Mouse (Mus musculus): ENCODE measurements around the gene Myom1. TPM values are rescaled to one million over a fixed set of nuclear protein-coding genes. Genes with fewer than 3 reads are reported as not detected.

Gene Myom1
- total RNA-seq, 1 experiment from 2014 or later, result 6.3 TPM

GRCm38 (mm10) chr17:71046856-71047255 lies 44.4 kb downstream of the Myom1 start:
- no peak for ATAC-seq (replicated peaks; ENCODE audit: low read depth, poor library complexity, severe bottlenecking)

- no peak for ATAC-seq (replicated peaks; ENCODE audit: low read depth, poor library complexity, severe bottlenecking)
These were observed 46.9 kb downstream of the Myom1 start for GRCm38 (mm10) chr17:71049292-71049691.

- peak; percentile 26; the same call in 1 of the 2 replicates for ATAC-seq (replicated peaks; ENCODE audit: low read depth, poor library complexity, severe bottlenecking)
These were observed 50.8 kb downstream of the Myom1 start for GRCm38 (mm10) chr17:71053134-71053708.

GRCm38 (mm10) chr17:71055203-71055894 lies 52.9 kb downstream of the Myom1 start:
- no peak for ATAC-seq (replicated peaks; ENCODE audit: low read depth, poor library complexity, severe bottlenecking)

- ATAC-seq (replicated peaks; ENCODE audit: low read depth, poor library complexity, severe bottlenecking), result peak; percentile 83
These were observed 54.0 kb downstream of the Myom1 start for GRCm38 (mm10) chr17:71056405-71056804.

GRCm38 (mm10) chr17:71057758-71058157 lies 55.3 kb downstream of the Myom1 start:
- no peak for ATAC-seq (replicated peaks; ENCODE audit: low read depth, poor library complexity, severe bottlenecking)

- no peak for ATAC-seq (replicated peaks; ENCODE audit: low read depth, poor library complexity, severe bottlenecking)
These were observed 56.8 kb downstream of the Myom1 start for GRCm38 (mm10) chr17:71059213-71059612.

- ATAC-seq (replicated peaks; ENCODE audit: low read depth, poor library complexity, severe bottlenecking), result no peak
These were observed 59.7 kb downstream of the Myom1 start for GRCm38 (mm10) chr17:71062049-71062560.

GRCm38 (mm10) chr17:71062870-71063602 lies 60.6 kb downstream of the Myom1 start:
- no peak for ATAC-seq (replicated peaks; ENCODE audit: low read depth, poor library complexity, severe bottlenecking)

GRCm38 (mm10) chr17:71064463-71065014 lies 62.1 kb downstream of the Myom1 start:
- 0 out of 2 replicates have a peak, but pooled peaks have one; percentile 22 for ATAC-seq (replicated peaks; ENCODE audit: low read depth, poor library complexity, severe bottlenecking)

GRCm38 (mm10) chr17:71065127-71065526 lies 62.7 kb downstream of the Myom1 start:
- no peak for ATAC-seq (replicated peaks; ENCODE audit: low read depth, poor library complexity, severe bottlenecking)

GRCm38 (mm10) chr17:71069176-71069575 lies 66.7 kb downstream of the Myom1 start:
- ATAC-seq (replicated peaks; ENCODE audit: low read depth, poor library complexity, severe bottlenecking), result no peak

GRCm38 (mm10) chr17:71071958-71072357 lies 69.5 kb downstream of the Myom1 start:
- ATAC-seq (replicated peaks; ENCODE audit: low read depth, poor library complexity, severe bottlenecking), result no peak

GRCm38 (mm10) chr17:71074386-71074785 lies 72.0 kb downstream of the Myom1 start:
- no peak for ATAC-seq (replicated peaks; ENCODE audit: low read depth, poor library complexity, severe bottlenecking)

- ATAC-seq (replicated peaks; ENCODE audit: low read depth, poor library complexity, severe bottlenecking), result peak; percentile 15; the same call in 1 of the 2 replicates
These were observed 79.6 kb downstream of the Myom1 start for GRCm38 (mm10) chr17:71081986-71082385.

- peak; percentile 71 for ATAC-seq (replicated peaks; ENCODE audit: low read depth, poor library complexity, severe bottlenecking)
These were observed 84.5 kb downstream of the Myom1 start for GRCm38 (mm10) chr17:71086969-71087368.

GRCm38 (mm10) chr17:71087396-71088153 lies 85.1 kb downstream of the Myom1 start:
- peak; percentile 42 for ATAC-seq (replicated peaks; ENCODE audit: low read depth, poor library complexity, severe bottlenecking)

- ATAC-seq (replicated peaks; ENCODE audit: low read depth, poor library complexity, severe bottlenecking), result no peak
These were observed 85.7 kb downstream of the Myom1 start for GRCm38 (mm10) chr17:71088154-71088521.

- ATAC-seq (replicated peaks; ENCODE audit: low read depth, poor library complexity, severe bottlenecking), result peak; percentile 49
These were observed 86.6 kb downstream of the Myom1 start for GRCm38 (mm10) chr17:71088991-71089434.

Measured in common myeloid progenitor, adult 5-6 weeks (primary cell).